Mouse (Mus musculus): Measurements from ENCODE around the gene Nat8f1. TPM values are rescaled to one million over a fixed set of nuclear protein-coding genes. Genes with fewer than 3 reads are reported as not detected.
"Not testable (repeated sequence)": the region's sequence is repeated elsewhere in the genome, so short reads cannot be mapped to it uniquely, and the experiment has no call there.

Gene Nat8f1
- total and polyA plus RNA-seq, 2 experiments from 2014 or later, result 15.3 to 18.1 TPM

GRCm38 (mm10) chr6:85884311-85884710, 31.2 kb downstream of the Nat8f1 start:
- H3K4me1 ChIP-seq (ENCODE audit: insufficient read depth), result no peaks in the 10 kb centered on the region
- DNase-seq, result no peak
- no peak overlapping the region for H3K4me2 ChIP-seq (ENCODE audit: low read depth)
- H3K4me3 ChIP-seq (ENCODE audit: low read depth, low read length), result no peak overlapping the region
- no peak for ATAC-seq
- no peak overlapping the region for H3K9ac ChIP-seq
- TF ChIP-seq CTCF (IDR thresholded peaks at IDR 0.05; ENCODE audit: low read depth), result no peak
- H3K36me3 ChIP-seq (ENCODE audit: insufficient read depth), result no peaks in the 10 kb centered on the region
- 0 out of 2 replicates have a peak, but pooled peaks cover 8% of the 10 kb centered on the region for H3K9me3 ChIP-seq (ENCODE audit: low read length)
- no peak overlapping the region for H3K27ac ChIP-seq (ENCODE audit: low read depth, low read length)
- WGBS, result 87% methylated on average over 1 of the region's 1 CpGs
- H3K27me3 ChIP-seq (ENCODE audit: insufficient read depth, low read length), result no peaks in the 10 kb centered on the region

- not testable (repeated sequence) for ATAC-seq; H3K4me1 ChIP-seq (ENCODE audit: insufficient read depth); H3K36me3 ChIP-seq (ENCODE audit: insufficient read depth); H3K4me3 ChIP-seq (ENCODE audit: low read depth, low read length); H3K9ac ChIP-seq; DNase-seq; H3K4me2 ChIP-seq (ENCODE audit: low read depth); H3K27ac ChIP-seq (ENCODE audit: low read depth, low read length); H3K9me3 ChIP-seq (ENCODE audit: low read length); H3K27me3 ChIP-seq (ENCODE audit: insufficient read depth, low read length)
- WGBS, result 94% methylated on average over 9 of the region's 9 CpGs
These were observed 32.2 kb downstream of the Nat8f1 start for GRCm38 (mm10) chr6:85883246-85883645.

GRCm38 (mm10) chr6:85869006-85869405, 46.5 kb downstream of the Nat8f1 start, which contains the start of gene Nat8f2:
Nat8f2 (minus strand) TSS chr6:85869158.
- 88% methylated on average over 5 of the region's 5 CpGs for WGBS
- not testable (repeated sequence) for H3K4me1 ChIP-seq (ENCODE audit: insufficient read depth); H3K27ac ChIP-seq (ENCODE audit: low read depth, low read length); H3K9ac ChIP-seq; H3K4me3 ChIP-seq (ENCODE audit: low read depth, low read length); H3K36me3 ChIP-seq (ENCODE audit: insufficient read depth); DNase-seq; H3K9me3 ChIP-seq (ENCODE audit: low read length); ATAC-seq; H3K4me2 ChIP-seq (ENCODE audit: low read depth); H3K27me3 ChIP-seq (ENCODE audit: insufficient read depth, low read length)

- TF ChIP-seq CTCF (IDR thresholded peaks at IDR 0.05; ENCODE audit: low read depth), result no peak
These were observed 47.5 kb downstream of the Nat8f1 start for GRCm38 (mm10) chr6:85867726-85868690.

GRCm38 (mm10) chr6:85866995-85867394, 48.5 kb downstream of the Nat8f1 start:
- H3K4me2 ChIP-seq (ENCODE audit: low read depth); H3K9ac ChIP-seq; H3K4me1 ChIP-seq (ENCODE audit: insufficient read depth); H3K4me3 ChIP-seq (ENCODE audit: low read depth, low read length); H3K27ac ChIP-seq (ENCODE audit: low read depth, low read length); DNase-seq; ATAC-seq; H3K9me3 ChIP-seq (ENCODE audit: low read length); H3K27me3 ChIP-seq (ENCODE audit: insufficient read depth, low read length); H3K36me3 ChIP-seq (ENCODE audit: insufficient read depth): not testable (repeated sequence)
- 58% methylated on average over 1 of the region's 1 CpGs for WGBS

More at GRCm38 (mm10) chr6:85867726-85868690, 47.5 kb downstream of the Nat8f1 start:
- ATAC-seq, result no peak
- DNase-seq, result no peak
- H3K4me2 ChIP-seq (ENCODE audit: low read depth), result no peak overlapping the region
- WGBS, result 88% methylated on average over 8 of the region's 8 CpGs
- no peak overlapping the region for H3K27ac ChIP-seq (ENCODE audit: low read depth, low read length)
- H3K9me3 ChIP-seq (ENCODE audit: low read length), result no peaks in the 10 kb centered on the region
- no peaks in the 10 kb centered on the region for H3K4me1 ChIP-seq (ENCODE audit: insufficient read depth)
- H3K36me3 ChIP-seq (ENCODE audit: insufficient read depth), result no peaks in the 10 kb centered on the region
- no peaks in the 10 kb centered on the region for H3K27me3 ChIP-seq (ENCODE audit: insufficient read depth, low read length)
- H3K9ac ChIP-seq, result no peak overlapping the region
- H3K4me3 ChIP-seq (ENCODE audit: low read depth, low read length), result no peak overlapping the region

- not testable (repeated sequence) for H3K9ac ChIP-seq; H3K4me3 ChIP-seq (ENCODE audit: low read depth, low read length); H3K9me3 ChIP-seq (ENCODE audit: low read length); H3K36me3 ChIP-seq (ENCODE audit: insufficient read depth); DNase-seq; ATAC-seq; H3K4me1 ChIP-seq (ENCODE audit: insufficient read depth); H3K27me3 ChIP-seq (ENCODE audit: insufficient read depth, low read length); H3K27ac ChIP-seq (ENCODE audit: low read depth, low read length); H3K4me2 ChIP-seq (ENCODE audit: low read depth)
- WGBS, result 79% methylated on average over 3 of the region's 3 CpGs
These were observed 49.3 kb downstream of the Nat8f1 start for GRCm38 (mm10) chr6:85866166-85866565.

GRCm38 (mm10) chr6:85864900-85865639, 50.4 kb downstream of the Nat8f1 start:
- not testable (repeated sequence) for H3K9me3 ChIP-seq (ENCODE audit: low read length); H3K4me1 ChIP-seq (ENCODE audit: insufficient read depth); H3K4me2 ChIP-seq (ENCODE audit: low read depth); H3K36me3 ChIP-seq (ENCODE audit: insufficient read depth); DNase-seq; H3K4me3 ChIP-seq (ENCODE audit: low read depth, low read length); H3K9ac ChIP-seq; H3K27me3 ChIP-seq (ENCODE audit: insufficient read depth, low read length); H3K27ac ChIP-seq (ENCODE audit: low read depth, low read length)
- 69% methylated on average over 6 of the region's 7 CpGs for WGBS
- peak; percentile 29; the same call in 1 of the 2 replicates for ATAC-seq

All from forebrain, postnatal 0 days (tissue).